Mouse (Mus musculus): ENCODE data around the gene Ets2.

DNA sequence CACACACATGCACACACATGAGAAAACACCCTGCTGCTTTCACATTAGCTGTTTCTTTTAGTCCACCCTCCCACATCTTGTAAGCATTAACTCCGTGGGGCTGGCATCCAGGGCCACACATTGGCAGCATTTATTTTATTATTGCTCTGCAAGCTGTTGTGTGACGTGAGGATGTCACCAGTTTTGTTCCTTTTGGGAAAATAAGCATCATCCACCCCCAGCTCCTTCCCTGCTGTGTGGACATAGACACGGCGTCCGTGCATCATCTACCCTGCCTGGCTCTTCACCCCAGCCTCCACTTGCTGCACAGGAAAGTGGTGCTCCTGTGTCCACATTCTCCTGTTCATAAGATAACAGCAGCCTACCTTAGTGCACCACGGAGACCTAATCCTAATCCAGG lies 27.9 kb downstream of the Ets2 start:
- TF ChIP-seq CTCF (IDR thresholded peaks at IDR 0.05; ENCODE audit: control insufficient read depth, insufficient read depth, insufficient read length) (no peak), FOSL1 (IDR thresholded peaks at IDR 0.05; ENCODE audit: insufficient read depth, low read length, poor library complexity, severe bottlenecking) (no peak), MYOD1 (IDR thresholded peaks at IDR 0.05; ENCODE audit: control insufficient read depth, insufficient read length, low read depth) (no peak), MAX (IDR thresholded peaks at IDR 0.05) (no peak), CEBPB (IDR thresholded peaks at IDR 0.05; ENCODE audit: low read depth) (no peak)
